Mouse (Mus musculus) central nervous system, embryonic 11.5 days (tissue): Measurements from ENCODE around the gene Tax1bp1. TPM values are rescaled to one million over a fixed set of nuclear protein-coding genes. Genes with fewer than 3 reads are reported as not detected.

Experiments
- polyA plus RNA-seq: library from polyadenylated mRNA; depleted of rRNA; stranded (reverse); fragments of >200 nt; gene quantifications from 2 replicates; pipeline ENCODE4 v1.2.3, GENCODE M21; 2012; rRNA removed

Gene Tax1bp1
- polyA plus RNA-seq: 74.1 and 76.4 TPM in 2 replicates

GRCm38 (mm10) chr6:52713104-52713896, at the start of gene Tax1bp1:
Gene Tax1bp1 (plus strand): TSS chr6:52713729.

Other genes with a start within 250 kb of the Tax1bp1 start
- gene Hibadh, start 73.3 kb upstream of the Tax1bp1 start, polyA plus RNA-seq: 29.1 and 40.7 TPM in 2 replicates